Mouse (Mus musculus) mature B cell (primary cell): ENCODE data around the gene Mast3.

ENCODE experiments used
- in situ Hi-C: fragments of 300-500 bp; cut with MboI; formaldehyde crosslinking; loops from 2 replicates; pipeline ENCODE4 v1.14.3; 2019

The Mast3 gene

GRCm38 (mm10) chr8:70803761-70804480 is 933 bp downstream of the Mast3 start:
- in situ Hi-C loops: no loop called here

- in situ Hi-C loops: no loop called here
Observed at GRCm38 (mm10) chr8:70802786-70803510, 1.9 kb downstream of the Mast3 start.

GRCm38 (mm10) chr8:70801830-70802229 is 3.0 kb downstream of the Mast3 start:
- in situ Hi-C loops: no loop called here

GRCm38 (mm10) chr8:70801156-70801555 is 3.7 kb downstream of the Mast3 start:
- in situ Hi-C loops: no loop called here

GRCm38 (mm10) chr8:70800648-70801047 is 4.2 kb downstream of the Mast3 start:
- in situ Hi-C loops: no loop called here

- in situ Hi-C loops: no loop called here
Observed at GRCm38 (mm10) chr8:70798281-70798680, 6.6 kb downstream of the Mast3 start.

GRCm38 (mm10) chr8:70797081-70798070 is 7.5 kb downstream of the Mast3 start:
- in situ Hi-C loops: no loop called here

- in situ Hi-C loops: no loop called here
Observed at GRCm38 (mm10) chr8:70796403-70797080, 8.3 kb downstream of the Mast3 start.

- in situ Hi-C loops: no loop called here
Observed at GRCm38 (mm10) chr8:70795370-70795769, 9.5 kb downstream of the Mast3 start.

GRCm38 (mm10) chr8:70794215-70794614 is 10.6 kb downstream of the Mast3 start:
- in situ Hi-C loops: no loop called here

GRCm38 (mm10) chr8:70792700-70793099 is 12.2 kb downstream of the Mast3 start:
- in situ Hi-C loops: no loop called here

- in situ Hi-C loops: no loop called here
Observed at GRCm38 (mm10) chr8:70791975-70792691, 12.7 kb downstream of the Mast3 start.

- in situ Hi-C loops: no loop called here
Observed at GRCm38 (mm10) chr8:70791294-70791701, 13.6 kb downstream of the Mast3 start.

GRCm38 (mm10) chr8:70790846-70791245 is 14.0 kb downstream of the Mast3 start:
- in situ Hi-C loops: no loop called here

GRCm38 (mm10) chr8:70789046-70789445 is 15.8 kb downstream of the Mast3 start:
- in situ Hi-C loops: no loop called here

GRCm38 (mm10) chr8:70787941-70788667 is 16.8 kb downstream of the Mast3 start:
- in situ Hi-C loops: no loop called here

- in situ Hi-C loops: no loop called here
Observed at GRCm38 (mm10) chr8:70787051-70787445, 17.8 kb downstream of the Mast3 start.

GRCm38 (mm10) chr8:70786291-70787050 is 18.4 kb downstream of the Mast3 start:
- in situ Hi-C loops: no loop called here

- in situ Hi-C loops: no loop called here
Observed at GRCm38 (mm10) chr8:70780093-70780492, 24.8 kb downstream of the Mast3 start.
